Mouse (Mus musculus) gastrocnemius, adult 18-20 months (tissue): ENCODE measurements around the gene Adamts14. TPM values are rescaled to one million over a fixed set of nuclear protein-coding genes. Genes with fewer than 3 reads are reported as not detected.

Experiments used
- DNase-seq: peaks from one replicate; pipeline ENCODE4 v3.0.0; 2021; ENCODE audit warnings: low spot score
- total RNA-seq, 2 experiments: library from RNA; stranded (reverse); gene quantifications; 2 replicates each; pipeline ENCODE4 v1.2.3; 2021

Adamts14 gene
- total RNA-seq, 2 experiments from 2014 or later = 0.88 to 1.2 TPM

- no peak for DNase-seq
These were observed 2.5 kb upstream of the Adamts14 start for GRCm38 (mm10) chr10:61275669-61276110.

GRCm38 (mm10) chr10:61274532-61274931 is 1.3 kb upstream of the Adamts14 start:
- no peak for DNase-seq

GRCm38 (mm10) chr10:61273844-61274215 is 592 bp upstream of the Adamts14 start:
- DNase-seq = peak; percentile 66

GRCm38 (mm10) chr10:61272631-61273030 is 607 bp downstream of the Adamts14 start:
- no peak for DNase-seq

GRCm38 (mm10) chr10:61272089-61272626 is 1.1 kb downstream of the Adamts14 start:
- peak; percentile 52 for DNase-seq

GRCm38 (mm10) chr10:61267378-61267777 is 5.9 kb downstream of the Adamts14 start:
- no peak for DNase-seq

- DNase-seq = no peak
These were observed 9.6 kb downstream of the Adamts14 start for GRCm38 (mm10) chr10:61263606-61264005.

GRCm38 (mm10) chr10:61261229-61262156 is 11.7 kb downstream of the Adamts14 start:
- no peak for DNase-seq

- no peak for DNase-seq
These were observed 15.1 kb downstream of the Adamts14 start for GRCm38 (mm10) chr10:61258131-61258530.

GRCm38 (mm10) chr10:61256665-61257064 is 16.6 kb downstream of the Adamts14 start:
- DNase-seq = peak; percentile 63

GRCm38 (mm10) chr10:61255190-61255589 is 18.0 kb downstream of the Adamts14 start:
- no peak for DNase-seq

GRCm38 (mm10) chr10:61254761-61255160 is 18.5 kb downstream of the Adamts14 start:
- DNase-seq = peak; percentile 35

- no peak for DNase-seq
These were observed 23.3 kb downstream of the Adamts14 start for GRCm38 (mm10) chr10:61249951-61250350.

- DNase-seq = no peak
These were observed 24.6 kb downstream of the Adamts14 start for GRCm38 (mm10) chr10:61248596-61249114.

GRCm38 (mm10) chr10:61246288-61246687 is 26.9 kb downstream of the Adamts14 start:
- DNase-seq = no peak

GRCm38 (mm10) chr10:61241961-61242421 is 31.2 kb downstream of the Adamts14 start:
- peak; percentile 15 for DNase-seq

GRCm38 (mm10) chr10:61240108-61240920 is 32.9 kb downstream of the Adamts14 start:
- peak; percentile 9 for DNase-seq

- no peak for DNase-seq
These were observed 35.9 kb downstream of the Adamts14 start for GRCm38 (mm10) chr10:61237391-61237785.

GRCm38 (mm10) chr10:61236683-61237390 is 36.4 kb downstream of the Adamts14 start:
- no peak for DNase-seq

- DNase-seq = no peak
These were observed 37.5 kb downstream of the Adamts14 start for GRCm38 (mm10) chr10:61235677-61236267.
